Mouse (Mus musculus) intestine, embryonic 14.5 days (tissue): ENCODE results near the gene Kirrel2. TPM values are rescaled to one million over a fixed set of nuclear protein-coding genes. Genes with fewer than 3 reads are reported as not detected.

Experiments
- ATAC-seq: fragments of 200-750 bp; cut with Nextera tagmentation; replicated peaks from 2 replicates; pipeline ENCODE4 v1.8.0; 2017; ENCODE audit warnings: low read depth, moderate number of reproducible peaks, moderate TSS enrichment, moderate library complexity; ENCODE audit not compliant: low FRiP score, low TSS enrichment
- DNase-seq: peaks from one replicate; pipeline ENCODE4 v3.0.0-alpha.2; 2018; ENCODE audit warnings: low spot score
- H3K27ac ChIP-seq: fragments of 300-500 bp; sonication (generic); 2 replicates; pipeline ENCODE4 v1.5.1; 2014; ENCODE audit warnings: low read depth, mild to moderate bottlenecking, control low read depth
- H3K27me3 ChIP-seq: fragments of 300-500 bp; sonication (generic); replicated peaks from 2 replicates; pipeline ENCODE4 v1.6.1; 2014; ENCODE audit warnings: low read length, control low read depth; ENCODE audit not compliant: control insufficient read depth, insufficient read depth
- H3K36me3 ChIP-seq: fragments of 300-500 bp; sonication (generic); 2 replicates; pipeline ENCODE4 v1.6.1; 2014; ENCODE audit warnings: low read length, control low read depth; ENCODE audit not compliant: control insufficient read depth, insufficient read depth
- H3K4me1 ChIP-seq: fragments of 300-500 bp; sonication (generic); replicated peaks from 2 replicates; pipeline ENCODE4 v1.6.1; 2014; ENCODE audit warnings: low read length, control low read depth, mixed read lengths; ENCODE audit not compliant: control insufficient read depth, insufficient read depth
- H3K4me2 ChIP-seq: fragments of 300-500 bp; sonication (generic); 2 replicates; pipeline ENCODE4 v1.6.1; 2014; ENCODE audit warnings: low read length
- H3K4me3 ChIP-seq: fragments of 300-500 bp; sonication (generic); 2 replicates; pipeline ENCODE4 v1.5.1; 2014; ENCODE audit warnings: low read depth, low read length, control low read depth, mixed read lengths
- H3K9ac ChIP-seq: fragments of 300-500 bp; sonication (generic); 2 replicates; pipeline ENCODE4 v1.6.1; 2014; ENCODE audit warnings: mild to moderate bottlenecking, low read length
- H3K9me3 ChIP-seq: fragments of 300-500 bp; sonication (generic); 2 replicates; pipeline ENCODE4 v1.6.1; 2016; ENCODE audit warnings: low read length, control low read depth; ENCODE audit not compliant: control insufficient read depth
- WGBS: fragments of 180-500 bp; shearing (Covaris S2); extraction: QIAGEN DNeasy Blood & Tissue Kit; methylation state at CpG from one replicate; pipeline ENCODE4 v1.1.7; 2014; 5-methylcytosine and 5-hydroxymethylcytosine counted together
- polyA plus RNA-seq: library from polyadenylated mRNA; unstranded; fragments of >200 nt; fragmentation: Nextera tagmentation; extraction: Ambion mirVana; gene quantifications from 2 replicates; pipeline ENCODE4 v1.2.1, GENCODE M21; 2014

The Kirrel2 gene
- polyA plus RNA-seq, 1 experiment from 2014 or later, result 2.9 TPM

GRCm38 (mm10) chr7:30456911-30457628, 420 bp downstream of the Kirrel2 start:
- H3K9ac ChIP-seq, result no peak overlapping the region

GRCm38 (mm10) chr7:30456487-30456886, 1.0 kb downstream of the Kirrel2 start:
- H3K4me3 ChIP-seq, result no peak overlapping the region
- ATAC-seq (no peak), DNase-seq (no peak)
- peaks cover 95% of the 10 kb centered on the region for H3K27me3 ChIP-seq
- peak overlapping the region; percentile 39; the same call in 1 of the 2 replicates for H3K4me2 ChIP-seq
- H3K9me3 ChIP-seq, result no peaks in the 10 kb centered on the region
- WGBS, result 1% methylated on average over 9 of the region's 9 CpGs
- 0 out of 2 replicates have a peak, but pooled peaks cover 5% of the 10 kb centered on the region for H3K4me1 ChIP-seq
- no peak overlapping the region for H3K9ac ChIP-seq
- no peaks in the 10 kb centered on the region for H3K36me3 ChIP-seq
- no peak overlapping the region for H3K27ac ChIP-seq

More at GRCm38 (mm10) chr7:30456911-30457628, 420 bp downstream of the Kirrel2 start:
- Histone ChIP-seq H3K9me3 (no peaks in the 10 kb centered on the region), H3K27ac (no peak overlapping the region), H3K4me3 (peak overlapping the region; percentile 21), H3K4me2 (peak overlapping the region; percentile 39), H3K36me3 (no peaks in the 10 kb centered on the region), H3K27me3 (peaks cover 100% of the 10 kb centered on the region), H3K4me1 (0 out of 2 replicates have a peak, but pooled peaks cover 5% of the 10 kb centered on the region)
- DNase-seq (no peak), ATAC-seq (no peak)
- WGBS, result 2% methylated on average over 31 of the region's 31 CpGs

GRCm38 (mm10) chr7:30454259-30454658, 3.2 kb downstream of the Kirrel2 start:
- H3K27ac ChIP-seq, result no peak overlapping the region
- ATAC-seq (no peak), DNase-seq (no peak)
- WGBS, result 11% methylated on average over 6 of the region's 6 CpGs
- H3K9ac ChIP-seq, result no peak overlapping the region
- H3K4me2 ChIP-seq, result peak overlapping the region; percentile 35; the same call in 1 of the 2 replicates
- H3K4me3 ChIP-seq, result no peak overlapping the region; the same call in 1 of the 2 replicates
- H3K9me3 ChIP-seq, result no peaks in the 10 kb centered on the region
- H3K27me3 ChIP-seq, result peaks cover 73% of the 10 kb centered on the region
- no peaks in the 10 kb centered on the region for H3K36me3 ChIP-seq
- H3K4me1 ChIP-seq, result 0 out of 2 replicates have a peak, but pooled peaks cover 5% of the 10 kb centered on the region

- WGBS, result 3% methylated on average over 25 of the region's 25 CpGs
- Histone ChIP-seq H3K9me3 (no peaks in the 10 kb centered on the region), H3K27ac (no peak overlapping the region), H3K4me2 (peak overlapping the region; percentile 35), H3K4me3 (no peak overlapping the region; the same call in 1 of the 2 replicates), H3K27me3 (peaks cover 68% of the 10 kb centered on the region), H3K9ac (no peak overlapping the region), H3K4me1 (0 out of 2 replicates have a peak, but pooled peaks cover 5% of the 10 kb centered on the region), H3K36me3 (no peaks in the 10 kb centered on the region)
- no peak for DNase-seq
- ATAC-seq, result peak; percentile 62; the same call in 1 of the 2 replicates
These were observed 3.7 kb downstream of the Kirrel2 start for GRCm38 (mm10) chr7:30453766-30454165.

- Histone ChIP-seq H3K4me3 (no peak overlapping the region; the same call in 1 of the 2 replicates), H3K27me3 (peaks cover 64% of the 10 kb centered on the region), H3K27ac (no peak overlapping the region), H3K9me3 (no peaks in the 10 kb centered on the region), H3K36me3 (no peaks in the 10 kb centered on the region), H3K4me1 (0 out of 2 replicates have a peak, but pooled peaks cover 5% of the 10 kb centered on the region), H3K4me2 (peak overlapping the region; percentile 35; the same call in 1 of the 2 replicates), H3K9ac (no peak overlapping the region)
- WGBS, result 19% methylated on average over 25 of the region's 25 CpGs
- DNase-seq (no peak), ATAC-seq (0 out of 2 replicates have a peak, but pooled peaks have one; percentile 19)
These were observed 4.2 kb downstream of the Kirrel2 start for GRCm38 (mm10) chr7:30453327-30453726.

GRCm38 (mm10) chr7:30450241-30450640, 7.2 kb downstream of the Kirrel2 start:
- H3K4me2 ChIP-seq, result no peak overlapping the region
- no peaks in the 10 kb centered on the region for H3K4me1 ChIP-seq
- H3K27me3 ChIP-seq, result peaks cover 33% of the 10 kb centered on the region
- no peak overlapping the region for H3K9ac ChIP-seq
- no peak for ATAC-seq
- no peaks in the 10 kb centered on the region for H3K36me3 ChIP-seq
- H3K4me3 ChIP-seq, result no peak overlapping the region
- DNase-seq, result no peak
- no peaks in the 10 kb centered on the region for H3K9me3 ChIP-seq
- 75% methylated on average over 7 of the region's 7 CpGs for WGBS
- H3K27ac ChIP-seq, result no peak overlapping the region

GRCm38 (mm10) chr7:30444971-30445751, 12.3 kb downstream of the Kirrel2 start, which contains the start of gene Aplp1:
TSS of gene Aplp1 (minus strand) at chr7:30445535.
- Histone ChIP-seq H3K9ac (peak within 1 kb of the TSS; percentile 33; the same call in 1 of the 2 replicates), H3K9me3 (no peaks in the 10 kb centered on the region), H3K4me1 (peaks cover 9% of the 10 kb centered on the region), H3K4me2 (peak within 1 kb of the TSS; percentile 56), H3K27ac (no peak within 1 kb of the TSS), H3K36me3 (no peaks in the 10 kb centered on the region), H3K4me3 (peak within 1 kb of the TSS; percentile 40), H3K27me3 (peaks cover 6% of the 10 kb centered on the region)
- ATAC-seq (peak; percentile 85), DNase-seq (peak; percentile 77)
- 0% methylated on average over 50 of the region's 72 CpGs for WGBS

GRCm38 (mm10) chr7:30444154-30444970, 13.1 kb downstream of the Kirrel2 start:
- DNase-seq, result no peak

More at GRCm38 (mm10) chr7:30444154-30444970, 13.1 kb downstream of the Kirrel2 start:
- Histone ChIP-seq H3K9ac (peak overlapping the region; percentile 33; the same call in 1 of the 2 replicates), H3K27me3 (peaks cover 6% of the 10 kb centered on the region), H3K4me3 (peak overlapping the region; percentile 40), H3K4me2 (peak overlapping the region; percentile 56), H3K4me1 (peaks cover 9% of the 10 kb centered on the region), H3K36me3 (no peaks in the 10 kb centered on the region), H3K9me3 (no peaks in the 10 kb centered on the region), H3K27ac (no peak overlapping the region)
- peak; percentile 24; the same call in 1 of the 2 replicates for ATAC-seq
- under 1% methylated on average over 38 of the region's 38 CpGs for WGBS
